Mouse (Mus musculus): ENCODE results near the gene Ppp4r2. TPM values are rescaled to one million over a fixed set of nuclear protein-coding genes. Genes with fewer than 3 reads are reported as not detected.

The Ppp4r2 gene
- polyA plus RNA-seq, 1 experiment from 2014 or later: 32.9 TPM

GRCm38 (mm10) chr6:100895183-100895582, 61.8 kb downstream of the Ppp4r2 start:
- H3K4me3 ChIP-seq (ENCODE audit: low read depth, low read length): no peak overlapping the region
- H3K27ac ChIP-seq (ENCODE audit: low read length): no peak overlapping the region
- no peak overlapping the region for H3K4me2 ChIP-seq (replicated peaks; ENCODE audit: low read depth, low read length)
- H3K4me1 ChIP-seq (ENCODE audit: control insufficient read depth, insufficient read depth, low read length): no peaks in the 10 kb centered on the region
- H3K9me3 ChIP-seq (ENCODE audit: control insufficient read depth, low read depth, low read length): no peaks in the 10 kb centered on the region
- no peaks in the 10 kb centered on the region for H3K27me3 ChIP-seq (ENCODE audit: control insufficient read depth, insufficient read depth, low read length)
- ATAC-seq (ENCODE audit: insufficient number of reproducible peaks, insufficient read depth, low FRiP score, low read depth): no peak
- 64% methylated on average over 8 of the region's 8 CpGs for whole genome bisulfite sequencing
- no peaks in the 10 kb centered on the region for H3K36me3 ChIP-seq (ENCODE audit: control insufficient read depth, insufficient read depth, low read length)
- no peak overlapping the region for H3K9ac ChIP-seq (replicated peaks; ENCODE audit: low read depth, low read length)

- Histone ChIP-seq H3K27ac (ENCODE audit: low read length) (no peak overlapping the region), H3K9me3 (ENCODE audit: control insufficient read depth, low read depth, low read length) (no peaks in the 10 kb centered on the region), H3K4me3 (ENCODE audit: low read depth, low read length) (no peak overlapping the region), H3K4me1 (ENCODE audit: control insufficient read depth, insufficient read depth, low read length) (no peaks in the 10 kb centered on the region), H3K4me2 (replicated peaks; ENCODE audit: low read depth, low read length) (no peak overlapping the region), H3K36me3 (ENCODE audit: control insufficient read depth, insufficient read depth, low read length) (no peaks in the 10 kb centered on the region), H3K9ac (replicated peaks; ENCODE audit: low read depth, low read length) (no peak overlapping the region), H3K27me3 (ENCODE audit: control insufficient read depth, insufficient read depth, low read length) (no peaks in the 10 kb centered on the region)
- no peak for ATAC-seq (ENCODE audit: insufficient number of reproducible peaks, insufficient read depth, low FRiP score, low read depth)
- 65% methylated on average over 5 of the region's 5 CpGs for WGBS
Measured at GRCm38 (mm10) chr6:100896883-100897282, 63.5 kb downstream of the Ppp4r2 start.

GRCm38 (mm10) chr6:100904463-100904862, 71.0 kb downstream of the Ppp4r2 start:
- Histone ChIP-seq H3K9me3 (ENCODE audit: control insufficient read depth, low read depth, low read length) (no peaks in the 10 kb centered on the region), H3K9ac (replicated peaks; ENCODE audit: low read depth, low read length) (no peak overlapping the region), H3K27me3 (ENCODE audit: control insufficient read depth, insufficient read depth, low read length) (no peaks in the 10 kb centered on the region), H3K4me2 (replicated peaks; ENCODE audit: low read depth, low read length) (no peak overlapping the region), H3K4me1 (ENCODE audit: control insufficient read depth, insufficient read depth, low read length) (no peaks in the 10 kb centered on the region), H3K27ac (ENCODE audit: low read length) (no peak overlapping the region), H3K36me3 (ENCODE audit: control insufficient read depth, insufficient read depth, low read length) (no peaks in the 10 kb centered on the region), H3K4me3 (ENCODE audit: low read depth, low read length) (no peak overlapping the region)
- no peak for ATAC-seq (ENCODE audit: insufficient number of reproducible peaks, insufficient read depth, low FRiP score, low read depth)
- WGBS: 62% methylated on average over 5 of the region's 5 CpGs

GRCm38 (mm10) chr6:100910136-100910675, 76.8 kb downstream of the Ppp4r2 start:
- Histone ChIP-seq H3K36me3 (ENCODE audit: control insufficient read depth, insufficient read depth, low read length) (no peaks in the 10 kb centered on the region), H3K4me2 (replicated peaks; ENCODE audit: low read depth, low read length) (no peak overlapping the region), H3K9me3 (ENCODE audit: control insufficient read depth, low read depth, low read length) (no peaks in the 10 kb centered on the region), H3K27me3 (ENCODE audit: control insufficient read depth, insufficient read depth, low read length) (no peaks in the 10 kb centered on the region), H3K27ac (ENCODE audit: low read length) (no peak overlapping the region), H3K4me1 (ENCODE audit: control insufficient read depth, insufficient read depth, low read length) (no peaks in the 10 kb centered on the region), H3K4me3 (ENCODE audit: low read depth, low read length) (no peak overlapping the region), H3K9ac (replicated peaks; ENCODE audit: low read depth, low read length) (no peak overlapping the region)
- no peak for ATAC-seq (ENCODE audit: insufficient number of reproducible peaks, insufficient read depth, low FRiP score, low read depth)
- WGBS: 58% methylated on average over 2 of the region's 2 CpGs

Other genes with a start within 250 kb of the Ppp4r2 start
- gene Shq1, start 162.5 kb upstream of the Ppp4r2 start, polyA plus RNA-seq (2014; fragmentation: Nextera tagmentation; extraction: Ambion mirVana): 16.0 and 16.6 TPM in 2 replicates
- 1.7 and 2.0 TPM in 2 replicates for gene Gxylt2, start 128.9 kb upstream of the Ppp4r2 start, polyA plus RNA-seq (2014; fragmentation: Nextera tagmentation; extraction: Ambion mirVana)

Measured in stomach, embryonic 14.5 days (tissue).